Mouse (Mus musculus): ENCODE results near the gene Olfr669.
"Not testable (repeated sequence)": the region's sequence is repeated elsewhere in the genome, so short reads cannot be mapped to it uniquely, and the experiment has no call there.

The Olfr669 gene

GRCm38 (mm10) chr7:104933940-104934339 lies at the start of gene Olfr669:
TSS of gene Olfr669 (plus strand) at chr7:104934240.
- DNase-seq (ENCODE audit: inconsistent age in 2 of 2, low spot score in 1 of 2) = no peak

GRCm38 (mm10) chr7:104895852-104896251 lies 38.2 kb upstream of the Olfr669 start, which contains the start of gene Olfr666:
TSS of gene Olfr666 (minus strand) at chr7:104895952.
- no peak for DNase-seq (ENCODE audit: inconsistent age in 2 of 2, low spot score in 1 of 2)

DNA sequence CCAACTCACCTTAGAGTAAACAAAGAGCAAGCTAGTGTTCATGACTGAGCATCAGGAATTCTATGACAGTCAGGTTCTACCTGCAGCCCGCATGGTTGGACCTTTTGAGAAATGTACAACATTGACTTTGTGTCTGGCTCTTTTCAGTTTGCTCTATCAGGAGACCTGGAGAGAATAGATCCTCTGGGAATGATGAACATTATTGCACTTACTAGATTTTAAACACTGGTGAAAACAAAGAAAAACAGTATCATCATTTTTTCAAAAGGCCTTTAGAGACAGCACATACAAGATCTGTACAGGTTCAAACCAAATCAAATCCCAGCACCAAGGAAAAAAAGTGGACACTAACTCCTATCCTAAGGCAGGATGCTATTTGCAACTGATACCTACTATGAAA lies 12.7 kb upstream of the Olfr669 start, which contains the start of gene Olfr667:
Gene Olfr667 (minus strand): TSS at position 101 of the 400 bp plus-strand sequence.
- DNase-seq (ENCODE audit: inconsistent age in 2 of 2, low spot score in 1 of 2) = no peak

DNA sequence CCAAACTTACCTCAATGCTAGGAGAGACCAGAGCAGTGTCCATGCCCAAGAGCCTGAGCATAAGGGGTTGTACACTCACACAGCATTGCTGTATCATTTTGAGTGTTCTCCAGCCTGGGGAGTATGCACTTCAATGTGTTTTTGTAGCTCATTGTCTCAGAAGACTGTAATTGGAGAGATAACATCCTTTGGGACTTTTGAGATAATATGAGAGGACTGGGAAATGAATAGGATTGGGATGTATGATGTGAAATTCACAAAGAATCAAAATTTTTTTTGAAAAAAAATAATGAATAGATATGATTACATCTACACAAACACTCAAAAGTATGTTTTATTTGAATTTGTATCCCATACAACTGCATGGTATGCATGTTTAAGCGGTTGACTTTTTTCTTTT lies 6.1 kb upstream of the Olfr669 start, which contains the start of gene Olfr668:
Gene Olfr668 (minus strand): TSS at position 101 of the 400 bp plus-strand sequence.
- no peak for DNase-seq (ENCODE audit: inconsistent age in 2 of 2, low spot score in 1 of 2)

GRCm38 (mm10) chr7:104950234-104950633 lies 16.2 kb downstream of the Olfr669 start:
- DNase-seq (ENCODE audit: inconsistent age in 2 of 2, low spot score in 1 of 2) = not testable (repeated sequence)

DNA sequence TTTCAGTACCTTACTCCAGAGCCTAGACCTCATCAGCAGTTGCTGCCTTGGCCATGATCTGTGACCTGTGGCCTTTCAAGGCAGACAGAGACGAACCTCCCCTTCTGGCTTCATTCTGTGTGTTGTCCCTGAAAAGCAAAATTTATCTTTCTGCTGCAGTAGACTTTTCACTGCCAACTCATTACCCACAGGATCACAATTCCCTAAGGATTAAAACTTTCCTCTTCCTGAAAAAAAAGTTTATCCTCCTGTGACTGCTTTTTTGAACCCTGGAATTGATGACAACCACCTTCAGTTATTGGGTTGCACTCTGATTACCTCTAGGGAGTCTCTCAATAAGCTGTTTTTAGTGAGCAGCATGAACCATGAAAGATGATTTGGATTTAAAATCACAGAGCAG lies 28.5 kb downstream of the Olfr669 start, which contains the start of gene Olfr670:
Gene Olfr670 (minus strand): TSS at position 101 of the 400 bp plus-strand sequence.
- peak in 1 of 2 experiments; percentile 30 for DNase-seq (ENCODE audit: inconsistent age in 2 of 2, low spot score in 1 of 2)

- DNase-seq (ENCODE audit: inconsistent age in 2 of 2, low spot score in 1 of 2) = not testable (repeated sequence)
Observed at GRCm38 (mm10) chr7:104972507-104972906, 38.5 kb downstream of the Olfr669 start.

- no peak for DNase-seq (ENCODE audit: inconsistent age in 2 of 2, low spot score in 1 of 2)
Observed at GRCm38 (mm10) chr7:104979026-104979425, 45.0 kb downstream of the Olfr669 start, which contains the start of gene Olfr671. TSS of gene Olfr671 (minus strand) at chr7:104979126.
